Mouse (Mus musculus) adrenal gland, postnatal 25 days (tissue): ENCODE measurements at regions not wholly inside any gene's neighbourhood (a gene's known extent, or its start where the extent isn't known, plus 50 kb on each side); places are given as distances from the start of the nearest gene placed in this dataset.

ENCODE experiments used
- DNase-seq: peaks from one replicate; pipeline ENCODE4 v3.0.0; 2021; ENCODE audit warnings: mixed read lengths

DNA sequence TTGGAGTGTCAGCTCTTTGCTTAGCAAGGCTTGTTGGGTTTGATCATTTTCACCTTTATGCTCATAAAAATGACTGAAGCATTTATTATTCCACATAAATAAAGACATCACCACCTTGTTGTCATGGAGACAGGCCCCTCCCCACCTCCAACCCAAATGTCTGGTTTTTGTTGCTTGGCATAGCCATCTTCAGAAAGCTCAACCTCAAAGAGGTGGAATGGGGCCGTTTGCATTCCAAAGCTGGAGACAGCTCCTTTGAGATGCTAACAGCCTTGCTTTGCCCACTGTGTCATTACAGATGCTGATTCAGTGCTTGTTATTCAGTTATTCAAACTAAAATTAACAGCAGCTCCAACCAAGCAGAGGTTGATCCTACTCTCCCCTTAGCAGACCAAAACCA lies 51.9 kb upstream of the Lgalsl start:
- DNase-seq = no peak

DNA sequence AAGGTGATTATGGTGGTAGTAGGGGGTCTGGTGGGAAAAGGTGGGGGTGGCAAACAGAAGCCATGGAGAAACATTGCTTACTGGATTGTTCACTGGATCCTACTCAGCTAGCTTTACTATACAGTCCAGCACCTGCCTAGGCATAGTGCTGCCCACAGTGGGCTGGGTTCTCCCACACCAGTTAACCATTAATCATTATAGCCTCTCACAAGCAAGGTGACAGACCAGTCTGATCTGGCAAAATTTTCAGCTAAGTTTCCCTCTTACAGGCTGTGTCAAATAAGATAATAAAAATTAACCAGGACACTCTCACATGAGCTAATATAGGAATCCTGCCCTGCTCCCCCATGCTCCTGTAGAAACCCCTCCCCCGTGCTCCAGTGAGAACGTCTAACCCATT lies 53.1 kb upstream of the Lgalsl start:
- DNase-seq = no peak

DNA sequence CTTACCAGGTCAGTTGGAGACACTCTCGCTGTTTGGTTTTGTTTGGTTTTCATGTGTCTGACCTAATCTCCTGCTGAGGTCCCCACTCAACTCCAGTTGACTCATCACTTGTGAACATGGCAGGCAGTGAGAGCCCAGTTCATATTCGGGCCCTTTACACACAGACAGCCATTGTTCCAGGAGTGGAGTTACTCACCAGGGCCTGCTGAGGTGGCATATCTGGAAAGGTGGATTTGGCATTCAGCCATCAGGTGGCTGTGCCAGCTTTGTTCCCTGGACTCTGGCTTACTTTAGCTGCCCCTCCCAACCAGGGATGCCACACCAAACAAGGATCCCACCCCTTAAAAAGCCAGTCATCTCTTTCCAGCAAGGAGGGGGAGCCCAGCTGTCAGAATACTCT lies 56.2 kb upstream of the Lgalsl start:
- DNase-seq = no peak

DNA sequence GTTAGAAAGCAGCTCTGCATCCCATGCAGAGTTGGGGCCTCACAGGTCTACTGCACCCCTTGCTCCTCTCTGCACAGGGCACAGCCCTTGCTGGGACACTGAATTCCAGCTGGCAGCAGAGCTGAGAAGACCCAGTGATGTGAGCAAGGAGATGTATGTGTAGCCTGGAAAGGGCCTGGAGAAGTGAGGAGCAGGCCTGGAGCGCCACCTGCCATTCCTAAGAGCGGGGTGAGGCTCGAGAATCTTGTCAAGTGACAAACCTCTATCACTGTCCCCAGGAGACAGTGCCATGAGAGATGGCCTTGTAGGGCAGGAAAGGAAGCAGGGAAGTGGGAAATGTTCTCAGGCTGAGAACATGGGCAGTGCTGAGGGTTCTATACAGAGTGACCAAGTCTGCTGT lies 59.6 kb upstream of the Lgalsl start:
- DNase-seq = no peak

DNA sequence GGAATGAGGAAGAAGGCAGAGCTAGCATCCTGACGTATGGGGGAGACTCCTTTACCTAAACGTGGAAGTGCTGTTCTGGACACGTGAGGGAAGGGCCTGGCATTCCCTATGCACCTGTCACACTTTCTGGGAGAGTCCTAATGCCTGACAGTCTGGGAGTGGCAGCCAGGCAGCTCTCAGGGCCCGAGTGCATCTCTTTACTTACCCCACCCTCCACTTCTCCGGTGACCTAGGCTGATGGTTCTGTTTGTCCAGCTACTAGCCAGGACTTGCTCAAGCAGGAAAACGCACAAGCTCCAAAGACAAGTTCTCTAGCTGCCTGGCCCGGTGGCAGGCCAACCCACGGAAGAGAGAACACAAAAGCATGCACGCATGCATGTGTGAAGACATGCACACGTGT lies 60.9 kb upstream of the Lgalsl start:
- no peak for DNase-seq

DNA sequence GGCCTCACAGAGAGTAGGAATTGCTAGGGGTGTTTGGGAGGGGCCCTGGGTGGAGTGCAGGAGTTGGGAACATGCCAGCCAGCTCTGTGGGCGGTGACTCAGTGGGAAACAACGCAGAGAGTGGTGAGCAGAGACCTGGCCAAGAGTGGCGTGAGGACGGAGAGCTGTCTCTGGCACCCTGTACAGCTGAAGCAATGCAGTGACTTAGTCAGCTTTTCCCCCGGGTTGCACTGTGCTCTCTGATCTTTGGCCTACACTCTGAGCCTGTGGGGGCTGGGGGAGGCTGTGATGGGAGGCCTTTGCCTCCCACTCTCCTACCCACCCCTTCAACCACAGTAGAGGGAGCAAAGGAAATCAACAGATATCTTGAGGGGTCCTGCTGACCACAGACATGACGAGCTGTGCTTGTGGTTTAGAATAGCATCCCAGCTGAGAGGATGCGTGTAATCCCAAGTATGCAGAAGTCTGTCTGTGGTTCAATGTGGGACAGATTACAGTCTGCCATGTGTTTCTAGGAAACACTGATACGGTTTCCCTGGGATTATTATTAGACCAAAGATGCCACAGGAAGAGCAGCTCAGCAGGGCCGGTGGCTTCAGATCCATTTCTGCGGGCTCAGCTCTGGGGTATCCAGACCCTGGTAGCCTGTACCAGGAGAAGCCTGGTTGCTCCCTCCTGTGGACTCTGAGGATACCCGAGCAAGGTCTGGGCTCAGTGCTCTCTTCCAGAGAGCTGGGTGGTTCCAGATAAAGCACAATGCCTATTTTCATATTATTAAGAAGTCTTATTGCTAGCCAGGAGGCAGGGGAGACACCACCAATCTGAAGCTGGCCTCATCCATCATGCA lies 65.6 kb upstream of the Lgalsl start:
- peak; percentile 69 for DNase-seq

DNA sequence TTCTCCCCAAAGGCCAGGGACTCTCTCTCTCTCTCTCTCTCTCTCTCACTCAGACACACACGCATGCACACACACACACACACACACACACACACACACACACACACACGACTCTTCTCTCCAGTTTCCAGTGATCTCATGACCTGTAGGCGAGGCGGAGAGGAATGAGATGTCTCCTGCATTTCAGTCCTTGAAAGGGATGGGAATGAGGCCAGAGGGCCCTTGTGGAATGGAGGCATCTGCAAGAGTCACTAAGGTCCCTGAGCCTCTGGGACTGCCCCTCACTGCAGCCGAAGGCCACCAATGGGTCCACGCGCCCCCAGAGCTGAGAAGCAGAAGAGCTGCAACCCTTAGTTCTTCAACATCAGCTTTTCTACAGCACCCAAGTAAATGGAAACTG lies 66.6 kb upstream of the Lgalsl start:
- no peak for DNase-seq

DNA sequence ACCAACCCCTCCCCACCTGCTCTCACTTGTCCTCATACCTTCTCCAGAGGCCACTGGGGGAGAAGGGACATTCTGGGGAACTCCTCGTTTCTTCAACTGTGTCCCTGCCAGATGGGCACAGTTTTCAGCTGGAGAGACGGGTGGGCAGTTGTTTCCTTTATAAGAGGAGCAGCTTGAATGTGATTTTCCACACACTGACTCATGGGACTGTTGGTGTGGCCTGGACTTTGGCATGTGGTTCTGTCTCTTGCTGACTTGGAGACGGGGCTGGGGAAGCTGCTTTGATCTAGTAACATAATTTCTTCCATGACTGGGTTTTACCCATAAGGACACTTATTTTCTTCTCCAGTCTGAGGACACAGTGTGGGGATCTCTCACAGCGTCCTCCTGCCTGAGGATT lies 67.7 kb upstream of the Lgalsl start:
- no peak for DNase-seq

DNA sequence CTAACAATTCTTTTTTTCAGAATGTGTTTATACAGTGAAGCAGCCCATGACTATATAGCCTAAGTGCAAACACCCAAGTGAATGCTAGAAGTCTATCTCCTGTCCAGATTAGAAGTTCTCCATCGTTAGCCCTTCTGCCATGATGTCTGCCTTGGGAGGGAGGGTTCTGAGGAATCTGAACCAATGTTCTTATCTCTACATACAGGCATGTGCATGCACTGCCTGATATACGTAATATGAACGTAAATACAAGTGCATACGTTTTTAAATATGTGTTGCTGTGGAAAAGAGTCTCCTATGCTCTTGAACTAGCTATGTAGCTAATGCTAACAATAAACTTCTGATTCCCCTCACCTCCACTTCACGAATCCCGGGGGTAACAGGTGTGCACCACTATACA lies 68.9 kb upstream of the Lgalsl start:
- DNase-seq = no peak

DNA sequence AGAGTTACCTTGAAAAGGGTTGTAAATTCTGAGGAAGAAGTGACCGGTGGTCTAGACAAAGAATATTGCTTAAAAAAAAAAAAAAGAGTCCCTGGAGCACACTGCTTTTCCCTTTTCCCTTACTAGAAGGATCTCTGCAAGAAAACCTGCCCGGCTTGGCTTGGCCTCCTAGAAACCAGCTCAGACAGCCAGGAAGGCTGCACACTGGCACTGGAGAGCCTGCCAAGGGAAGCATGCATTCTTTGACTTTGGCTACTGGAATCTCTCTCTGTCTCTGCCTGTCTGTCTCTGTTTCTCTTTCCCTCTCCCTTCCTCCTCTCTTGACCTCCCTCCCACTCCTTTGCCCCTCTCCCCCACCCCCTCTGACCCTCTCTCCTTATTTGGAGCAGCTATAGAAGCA lies 71.1 kb upstream of the Lgalsl start:
- no peak for DNase-seq

DNA sequence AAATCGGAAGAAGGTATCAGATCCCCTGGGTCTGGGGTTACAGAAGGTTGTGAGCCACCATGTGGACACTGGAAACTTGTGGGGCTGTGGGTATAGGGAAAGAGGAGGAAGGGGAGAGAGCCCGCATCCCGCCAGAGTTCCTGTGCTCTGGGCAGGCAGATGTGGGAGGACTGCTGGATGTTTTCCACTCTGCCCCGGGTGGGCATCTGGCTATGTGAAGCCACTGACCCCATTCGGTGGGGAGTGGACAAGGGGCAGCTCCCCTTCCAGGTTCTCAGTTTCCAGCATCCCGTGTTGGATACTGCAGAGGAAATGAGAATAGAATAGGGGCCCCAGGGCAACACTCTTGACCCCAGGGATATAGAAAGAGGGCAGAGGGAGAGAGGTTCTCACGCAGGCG lies 72.1 kb upstream of the Lgalsl start:
- DNase-seq = no peak

DNA sequence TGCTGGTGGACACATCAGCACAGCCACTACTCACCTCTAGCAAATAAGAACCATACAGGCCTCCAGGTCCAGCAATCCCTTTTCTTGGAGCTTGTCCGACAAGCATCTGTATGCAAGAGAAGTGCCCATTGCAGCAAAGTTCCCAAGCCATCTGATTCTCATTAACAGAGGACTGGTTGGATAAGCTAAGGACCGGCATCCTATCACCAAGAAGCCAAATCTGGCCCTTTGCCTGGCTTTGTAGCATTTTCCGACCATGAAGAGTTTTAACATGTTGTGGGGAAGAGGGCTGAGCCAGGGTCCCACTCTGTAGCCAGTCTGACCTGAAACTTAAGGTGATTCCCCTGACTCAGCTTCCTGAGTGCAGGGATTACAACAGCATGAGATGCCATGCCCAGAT lies 77.1 kb upstream of the Lgalsl start:
- DNase-seq = no peak

DNA sequence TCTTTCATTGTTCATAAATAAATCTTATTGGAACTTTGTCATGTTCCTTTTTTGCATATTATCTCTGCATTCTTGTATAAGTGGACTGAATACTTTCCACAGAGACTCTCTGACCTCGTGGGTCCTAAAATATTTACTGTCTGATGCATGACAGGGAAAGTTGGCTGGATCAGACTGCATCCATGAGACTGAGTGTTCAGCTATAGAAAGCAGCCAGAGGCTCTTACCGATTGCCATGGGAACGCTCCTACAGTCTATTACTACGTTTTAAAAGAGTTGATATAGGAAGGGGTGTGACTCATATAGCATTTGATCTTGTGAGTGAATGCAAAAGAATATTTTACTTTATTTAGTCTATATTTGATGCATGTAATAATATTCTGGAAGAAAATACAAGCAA lies 77.6 kb upstream of the Lgalsl start:
- DNase-seq = no peak

DNA sequence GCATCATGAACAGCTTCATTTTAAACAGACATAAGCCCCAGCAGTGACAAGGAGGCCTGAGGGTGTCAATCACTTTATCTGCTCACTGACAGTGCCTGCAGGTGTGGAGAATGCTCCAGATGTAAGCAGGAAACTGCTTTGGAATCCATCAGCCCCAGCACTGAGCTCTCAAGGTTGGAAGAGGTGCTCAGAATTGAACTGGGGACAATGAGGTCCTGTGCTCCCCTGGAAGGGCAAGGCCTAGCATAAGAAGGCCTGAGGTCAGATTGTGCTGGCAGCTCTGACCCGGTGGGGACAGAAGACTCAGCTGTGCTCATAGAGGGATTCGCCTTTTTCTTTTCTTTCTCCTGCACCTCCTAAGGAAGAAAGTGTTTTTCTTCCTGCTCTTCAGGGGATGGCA lies 82.2 kb upstream of the Lgalsl start:
- no peak for DNase-seq

DNA sequence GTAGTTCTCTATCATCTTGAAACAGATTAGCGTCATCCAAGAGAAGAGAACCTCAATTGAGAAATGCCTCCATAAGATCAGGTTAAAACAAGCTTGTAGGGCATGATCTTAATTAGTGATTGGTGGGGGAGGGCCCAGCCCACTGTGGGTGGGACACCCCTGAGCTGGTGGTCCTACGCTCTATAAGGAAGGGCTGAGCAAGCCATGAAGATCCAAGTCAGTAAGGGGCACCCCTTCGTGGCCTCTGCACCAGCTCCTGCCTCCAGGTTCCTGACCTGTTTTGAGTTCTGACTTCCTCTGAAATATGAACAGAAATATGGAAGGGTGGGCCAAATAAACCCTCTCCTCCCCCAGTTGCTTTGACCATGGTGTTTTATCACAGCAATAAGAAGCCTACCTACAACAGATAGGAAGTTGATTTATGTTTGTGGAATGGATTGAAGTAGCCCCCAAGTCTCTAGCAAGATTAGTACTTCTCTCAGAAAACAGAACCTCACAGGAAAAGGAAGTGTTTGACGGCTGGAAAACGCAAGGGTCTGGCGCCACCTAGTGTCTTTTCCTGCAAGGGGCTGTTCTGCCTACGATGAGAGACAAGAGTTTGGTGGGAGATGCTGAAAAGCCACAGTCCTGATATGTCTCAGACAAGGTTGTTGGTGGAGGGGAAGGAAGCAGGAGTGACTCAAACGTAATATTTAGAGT lies 82.9 kb upstream of the Lgalsl start:
- peak; percentile 82 for DNase-seq

DNA sequence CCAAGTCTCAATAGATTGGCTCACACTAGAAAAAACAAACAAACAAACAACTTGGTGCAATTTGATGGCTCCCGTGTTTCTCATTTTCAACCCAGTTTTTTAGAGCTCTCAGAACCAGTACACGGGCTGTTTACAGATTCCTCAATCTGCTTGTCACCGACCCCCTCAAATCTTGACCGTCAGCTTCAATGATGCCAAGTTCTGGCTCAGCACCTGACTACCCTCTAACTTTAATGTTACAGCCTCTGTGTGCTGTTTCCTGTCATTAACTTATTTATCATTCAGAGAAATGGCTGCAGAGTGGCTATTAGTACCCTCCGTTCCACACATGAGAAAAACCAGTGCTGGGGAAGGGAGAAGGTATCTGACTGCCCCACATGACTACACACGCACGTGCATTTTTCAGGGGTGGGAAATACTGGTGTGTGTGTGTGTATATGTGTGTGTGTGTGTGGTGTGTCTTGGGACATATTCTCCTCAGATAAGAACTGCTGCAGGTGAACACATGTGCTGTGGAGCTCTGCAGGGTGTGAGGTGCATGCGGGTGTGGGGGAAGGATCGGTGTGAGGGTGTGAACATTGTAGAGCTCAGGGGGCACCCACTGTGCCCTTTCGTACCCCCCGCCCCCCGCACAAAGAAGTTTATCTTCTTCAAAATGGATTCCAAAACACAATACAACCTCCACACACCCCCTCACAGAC lies 83.6 kb upstream of the Lgalsl start:
- DNase-seq = no peak

DNA sequence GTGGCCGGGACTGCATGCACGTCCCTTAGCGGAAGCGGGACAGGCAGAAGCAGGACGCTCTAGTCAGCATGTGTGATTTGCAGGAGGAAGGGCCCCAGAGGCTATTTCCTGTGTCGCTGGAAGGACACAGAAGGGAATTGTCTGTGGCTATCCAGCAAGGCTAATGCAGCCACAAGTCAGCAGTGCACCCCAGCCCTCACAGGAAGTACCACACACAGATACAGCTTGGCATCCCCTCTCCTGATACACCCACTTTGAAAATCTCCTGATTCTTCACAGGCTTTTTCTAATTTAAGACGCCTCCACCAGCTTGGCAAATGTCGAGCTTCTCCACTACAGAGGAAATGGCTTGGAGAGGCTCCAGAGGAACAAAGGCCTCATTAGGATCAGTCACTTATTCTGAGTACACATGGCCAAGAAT lies 84.3 kb upstream of the Lgalsl start:
- no peak for DNase-seq

DNA sequence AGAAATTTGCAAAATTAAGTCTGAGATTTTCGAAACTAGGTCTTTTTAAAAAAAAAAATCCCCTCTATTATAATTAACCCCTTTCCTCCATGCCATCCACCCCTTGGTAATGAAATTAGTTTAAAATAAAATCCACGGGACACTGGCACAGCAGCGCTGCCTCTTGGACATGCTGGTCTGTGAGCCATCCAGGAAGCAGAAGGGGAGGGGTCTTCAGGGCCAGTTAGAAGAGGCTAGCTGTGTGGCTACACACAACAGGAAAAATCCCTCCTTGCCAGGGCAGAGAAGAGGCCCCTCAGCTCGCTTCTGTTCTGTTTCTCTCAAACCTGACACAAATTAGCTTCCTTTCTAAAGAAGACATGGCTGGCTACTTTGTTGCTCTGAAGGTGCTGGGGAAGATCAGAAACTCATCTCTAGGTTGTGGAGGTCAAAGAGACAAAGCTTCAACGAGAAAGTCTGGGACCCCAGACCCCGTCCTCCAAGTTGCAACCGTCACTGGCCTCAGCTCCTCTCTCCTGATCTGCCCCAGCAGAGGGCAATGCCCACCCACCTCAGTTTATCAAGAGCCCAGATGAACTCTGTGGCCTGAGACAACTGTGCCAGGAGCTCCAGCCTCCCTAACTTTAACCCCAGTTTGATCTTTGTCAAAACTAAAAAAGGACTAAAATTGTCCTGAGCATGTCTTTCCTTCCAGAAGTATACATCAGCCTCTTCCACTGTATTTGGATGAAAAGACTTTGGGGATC lies 85.0 kb upstream of the Lgalsl start:
- DNase-seq = no peak

DNA sequence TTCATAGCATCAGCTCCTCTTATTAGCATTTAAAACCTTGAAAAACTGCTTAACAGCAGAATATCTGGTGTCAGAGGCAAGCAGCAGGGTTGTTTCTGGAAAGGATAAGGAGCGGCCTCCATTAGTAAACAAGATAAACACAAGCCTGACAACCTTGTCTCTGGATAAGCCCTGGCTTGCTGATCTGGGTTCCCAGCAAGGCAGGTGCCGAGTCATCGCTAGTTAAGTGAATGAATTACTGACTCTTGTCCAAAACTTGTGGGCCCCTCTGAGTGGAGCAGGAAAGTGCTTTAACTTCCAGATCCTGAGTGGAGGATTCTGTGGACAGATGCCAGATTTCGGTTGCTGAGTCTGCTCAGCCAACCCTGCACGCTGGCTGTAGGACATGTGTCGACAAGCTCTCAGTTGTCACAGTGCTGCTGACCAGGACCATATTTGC lies 85.6 kb upstream of the Lgalsl start:
- no peak for DNase-seq

DNA sequence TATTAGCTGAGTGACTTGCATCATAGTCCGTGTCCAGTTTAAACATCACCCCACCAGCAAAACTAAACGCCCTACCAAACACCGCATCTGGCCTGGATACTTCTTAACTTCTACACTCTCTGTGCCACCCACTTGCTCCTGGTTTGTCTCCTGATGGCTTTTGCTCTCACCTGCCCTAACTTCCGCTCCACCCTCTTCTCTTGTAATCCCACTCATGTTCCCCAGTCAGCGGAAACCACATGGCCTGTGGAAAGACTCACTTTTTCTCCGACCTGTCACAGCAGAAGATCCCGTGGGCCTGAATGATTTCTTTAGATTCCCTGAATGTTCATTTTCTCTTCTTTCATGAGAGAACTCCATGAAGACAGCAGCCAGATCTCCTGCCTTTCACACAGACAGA lies 86.1 kb upstream of the Lgalsl start:
- no peak for DNase-seq

DNA sequence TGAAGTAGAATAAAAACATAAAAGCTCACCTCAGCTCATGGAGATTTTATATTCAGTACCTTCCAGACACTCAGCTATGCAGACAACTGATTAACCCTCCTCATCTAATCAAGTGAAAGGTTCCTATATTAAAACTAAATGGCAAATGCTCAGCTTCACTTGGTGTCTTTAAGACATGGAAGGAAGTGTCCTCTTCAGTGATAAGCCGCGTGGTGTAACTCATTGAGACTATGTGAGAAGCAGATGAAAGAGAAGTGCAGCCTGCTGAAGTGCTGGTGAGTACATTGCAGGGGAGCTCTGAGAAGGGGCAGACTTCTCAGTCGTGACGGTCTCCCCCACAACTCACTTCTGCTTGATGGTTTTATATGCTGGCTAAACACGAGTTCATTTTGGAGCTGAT lies 86.6 kb upstream of the Lgalsl start:
- no peak for DNase-seq

DNA sequence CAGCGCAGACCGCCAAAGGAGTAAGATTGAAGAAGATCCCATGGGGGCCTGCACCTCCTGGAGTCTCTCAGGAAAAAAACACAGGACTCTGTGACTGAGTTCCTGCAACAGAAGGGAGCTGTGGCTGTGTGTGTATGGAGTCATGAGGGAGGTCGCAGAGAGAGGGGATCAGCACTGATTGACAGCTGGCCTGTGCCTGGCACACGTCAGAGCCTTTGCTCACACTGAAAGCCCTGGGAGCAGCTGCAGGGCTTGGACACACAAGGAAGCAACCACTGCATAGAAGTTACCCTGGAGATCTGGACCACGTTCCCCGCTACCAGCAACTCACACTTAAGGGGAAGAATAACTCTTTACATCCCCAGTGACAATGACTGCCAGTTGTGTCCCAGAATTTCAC lies 92.3 kb upstream of the Lgalsl start:
- DNase-seq = no peak

DNA sequence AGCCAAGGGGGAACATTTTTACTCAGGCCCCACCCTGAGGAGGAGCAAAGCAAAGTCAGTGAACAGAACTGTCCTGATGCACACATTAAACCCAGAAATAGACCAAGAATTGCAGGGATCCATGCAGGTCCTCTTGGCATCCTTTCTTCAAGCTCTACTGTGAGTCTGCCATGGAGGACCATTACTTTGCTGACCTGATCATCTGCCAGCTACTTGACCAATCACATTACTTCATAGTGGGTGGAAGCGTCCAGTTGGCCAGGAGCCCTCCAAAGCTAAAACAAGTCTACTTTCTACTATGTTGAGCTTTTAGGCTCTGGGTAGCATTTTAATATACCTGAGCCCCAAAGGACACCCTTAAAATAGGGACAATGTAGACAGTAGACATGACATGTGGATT lies 98.6 kb upstream of the Lgalsl start:
- no peak for DNase-seq
